Mouse (Mus musculus) MEL (cell line): ENCODE results near the gene Dpm2.

Source experiments
- CHD2 ChIP-seq: IDR thresholded peaks from 2 replicates; pipeline ENCODE4 v1.6.1; 2011; ENCODE audit warnings: low read length, improper control_type of control experiment
- CTCF ChIP-seq, 3 experiments: IDR thresholded peaks in 2 of 3; conservative IDR thresholded peaks in 1 of 3; 2 replicates each; pipeline ENCODE4 v1.5.1; 2011 to 2012; ENCODE audit warnings: low read length in 3 of 3, low read depth in 2 of 3, mild to moderate bottlenecking in 2 of 3, improper control_type of control experiment in 1 of 3, inconsistent platforms in 1 of 3, mixed read lengths in 1 of 3, moderate library complexity in 1 of 3; ENCODE audit not compliant: control insufficient read depth in 1 of 3, insufficient read depth in 1 of 3, poor library complexity in 1 of 3, severe bottlenecking in 1 of 3
- ELF1 ChIP-seq: IDR thresholded peaks from 2 replicates; pipeline ENCODE4 v1.6.1; 2014; ENCODE audit warnings: low read depth, mild to moderate bottlenecking, inconsistent platforms, low read length, improper control_type of control experiment, moderate library complexity
- EP300 ChIP-seq, 2 experiments: IDR thresholded peaks; 2 replicates each; pipeline ENCODE4 v1.6.1; 2011; ENCODE audit warnings: improper control_type of control experiment in 2 of 2, low read length in 2 of 2, low read depth in 1 of 2, mild to moderate bottlenecking in 1 of 2
- JUND ChIP-seq: IDR thresholded peaks from 2 replicates; pipeline ENCODE4 v1.6.1; 2011; ENCODE audit warnings: low read depth, mild to moderate bottlenecking, improper control_type of control experiment, low read length
- MAX ChIP-seq: IDR thresholded peaks from 2 replicates; pipeline ENCODE4 v1.6.1; 2011; ENCODE audit warnings: low read length, improper control_type of control experiment
- NRF1 ChIP-seq: IDR thresholded peaks from 2 replicates; pipeline ENCODE4 v1.6.1; 2014; ENCODE audit warnings: low read depth, mild to moderate bottlenecking, inconsistent platforms, low read length, improper control_type of control experiment, moderate library complexity; ENCODE audit not compliant: poor library complexity, insufficient read depth, severe bottlenecking
- POLR2A ChIP-seq, 2 experiments: IDR thresholded peaks; 2 replicates each; pipeline ENCODE4 v1.6.1; 2011 to 2012; ENCODE audit warnings: low read length in 2 of 2, mild to moderate bottlenecking in 2 of 2, control low read depth in 1 of 2, improper control_type of control experiment in 1 of 2, low read depth in 1 of 2, moderate library complexity in 1 of 2; ENCODE audit not compliant: control insufficient read depth in 1 of 2, insufficient read depth in 1 of 2, poor library complexity in 1 of 2
- TBP ChIP-seq: IDR thresholded peaks from 2 replicates; pipeline ENCODE4 v1.8.0; 2011; ENCODE audit warnings: low read depth, low read length, improper control_type of control experiment
- TCF12 ChIP-seq: IDR thresholded peaks from 2 replicates; pipeline ENCODE4 v1.6.1; 2014; ENCODE audit warnings: low read depth, mild to moderate bottlenecking, inconsistent platforms, low read length, improper control_type of control experiment, moderate library complexity
- ZC3H11A ChIP-seq: IDR thresholded peaks from 2 replicates; pipeline ENCODE4 v1.6.1; 2012; ENCODE audit warnings: low read depth, mild to moderate bottlenecking, inconsistent platforms, low read length, improper control_type of control experiment

DNA sequence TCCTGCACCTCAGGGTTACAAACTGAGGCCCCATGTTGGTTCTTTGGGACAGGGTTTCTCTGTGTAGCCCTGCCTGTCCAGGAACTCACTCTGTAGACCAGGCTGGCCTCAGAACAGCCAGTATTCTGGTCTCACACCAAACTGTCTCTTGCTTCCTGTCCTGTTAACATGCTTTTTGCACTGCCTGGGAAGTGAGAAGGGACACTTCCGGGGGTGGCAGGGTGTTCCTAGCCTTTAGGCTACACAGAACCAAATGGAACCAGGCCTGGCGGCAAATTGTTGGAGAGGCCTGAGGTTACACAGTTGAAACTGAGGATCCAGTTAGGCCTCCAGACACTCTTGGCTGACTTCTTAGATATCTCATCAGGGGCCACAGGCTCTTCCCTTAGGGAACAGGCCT lies 37.5 kb upstream of the Dpm2 start:
- TF ChIP-seq ELF1 (no peak), ZC3H11A (no peak), CTCF (IDR thresholded peaks at IDR 0.05 in 2 of 3, conservative IDR thresholded peaks at IDR 0.05 in 1 of 3; ENCODE audit: control insufficient read depth in 1 of 3, insufficient read depth in 1 of 3, low read depth in 2 of 3, low read length in 3 of 3, poor library complexity in 1 of 3, severe bottlenecking in 1 of 3) (no peak), TBP (no peak), JUND (no peak), MAX (no peak), NRF1 (no peak), EP300 (IDR thresholded peaks at IDR 0.05; ENCODE audit: low read depth in 1 of 2, low read length in 2 of 2) (no peak), CHD2 (no peak), POLR2A (IDR thresholded peaks at IDR 0.05; ENCODE audit: control insufficient read depth in 1 of 2, insufficient read depth in 1 of 2, low read depth in 1 of 2, low read length in 2 of 2, poor library complexity in 1 of 2) (no peak), TCF12 (no peak)
